Mouse (Mus musculus) neural tube, embryonic 15.5 days (tissue): Measurements from ENCODE around the gene Mt4. TPM values are rescaled to one million over a fixed set of nuclear protein-coding genes. Genes with fewer than 3 reads are reported as not detected.

Experiments used
- ATAC-seq: fragments of 200-750 bp; cut with Nextera tagmentation; 2 replicates; pipeline ENCODE4 v1.8.0; 2017; ENCODE audit warnings: mild to moderate bottlenecking, moderate TSS enrichment, moderate library complexity; ENCODE audit not compliant: low FRiP score
- H3K27ac ChIP-seq: fragments of 300-500 bp; sonication (generic); replicated peaks from 2 replicates; pipeline ENCODE4 v1.5.1; 2015; ENCODE audit warnings: mild to moderate bottlenecking, inconsistent platforms
- H3K27me3 ChIP-seq: fragments of 300-500 bp; sonication (generic); replicated peaks from 2 replicates; pipeline ENCODE4 v1.6.1; 2015; ENCODE audit warnings: inconsistent platforms
- H3K36me3 ChIP-seq: fragments of 300-500 bp; sonication (generic); 2 replicates; pipeline ENCODE4 v1.6.1; 2015; ENCODE audit warnings: inconsistent platforms
- H3K4me1 ChIP-seq: fragments of 300-500 bp; sonication (generic); 2 replicates; pipeline ENCODE4 v1.6.1; 2015; ENCODE audit warnings: inconsistent platforms
- H3K4me2 ChIP-seq: fragments of 300-500 bp; sonication (generic); 2 replicates; pipeline ENCODE4 v1.6.1; 2015; ENCODE audit warnings: inconsistent platforms, mild to moderate bottlenecking, moderate library complexity
- H3K4me3 ChIP-seq: fragments of 300-500 bp; sonication (generic); replicated peaks from 2 replicates; pipeline ENCODE4 v1.5.1; 2015; ENCODE audit warnings: mild to moderate bottlenecking, inconsistent platforms
- H3K9ac ChIP-seq: fragments of 300-500 bp; sonication (generic); replicated peaks from 2 replicates; pipeline ENCODE4 v1.6.1; 2015; ENCODE audit warnings: mild to moderate bottlenecking, inconsistent platforms
- H3K9me3 ChIP-seq: fragments of 300-500 bp; sonication (generic); replicated peaks from 2 replicates; pipeline ENCODE4 v1.6.1; 2016; ENCODE audit warnings: inconsistent platforms
- WGBS: fragments of 180-500 bp; shearing (Covaris S2); methylation state at CpG from one replicate; pipeline ENCODE4 v1.1.7; 2015; ENCODE audit warnings: mixed read lengths; 5-methylcytosine and 5-hydroxymethylcytosine counted together
- polyA plus RNA-seq: library from polyadenylated mRNA; unstranded; fragments of >200 nt; fragmentation: Nextera tagmentation; extraction: Ambion mirVana; gene quantifications from 2 replicates; pipeline ENCODE4 v1.2.1, GENCODE M21; 2015

The Mt4 gene
- polyA plus RNA-seq, 1 experiment from 2014 or later: not detected

GRCm38 (mm10) chr8:94172075-94172808 is 35.2 kb downstream of the Mt4 start, which contains the start of gene Mt2:
Gene Mt2 (plus strand): TSS chr8:94172664.
- peaks cover 22% of the 10 kb centered on the region for H3K4me1 ChIP-seq
- H3K9me3 ChIP-seq: no peaks in the 10 kb centered on the region
- H3K36me3 ChIP-seq: no peaks in the 10 kb centered on the region
- 0 out of 2 replicates have a peak within 1 kb of the TSS, but pooled peaks have one; percentile 13 for H3K27ac ChIP-seq
- peak; percentile 72 for ATAC-seq
- H3K4me3 ChIP-seq: peak within 1 kb of the TSS; percentile 45
- peak within 1 kb of the TSS; percentile 90 for H3K4me2 ChIP-seq
- H3K27me3 ChIP-seq: peaks cover 78% of the 10 kb centered on the region
- H3K9ac ChIP-seq: peak within 1 kb of the TSS; percentile 47
- WGBS: under 1% methylated on average over 55 of the region's 56 CpGs

- Histone ChIP-seq H3K4me3 (peak overlapping the region; percentile 45), H3K27me3 (peaks cover 86% of the 10 kb centered on the region), H3K9ac (peak overlapping the region; percentile 47), H3K36me3 (no peaks in the 10 kb centered on the region), H3K4me2 (peak overlapping the region; percentile 90), H3K27ac (0 out of 2 replicates have a peak overlapping the region, but pooled peaks have one; percentile 13), H3K9me3 (no peaks in the 10 kb centered on the region), H3K4me1 (peaks cover 22% of the 10 kb centered on the region)
- no peak for ATAC-seq
- 2% methylated on average over 39 of the region's 39 CpGs for WGBS
Observed at GRCm38 (mm10) chr8:94172809-94173732, 36.1 kb downstream of the Mt4 start.

DNA sequence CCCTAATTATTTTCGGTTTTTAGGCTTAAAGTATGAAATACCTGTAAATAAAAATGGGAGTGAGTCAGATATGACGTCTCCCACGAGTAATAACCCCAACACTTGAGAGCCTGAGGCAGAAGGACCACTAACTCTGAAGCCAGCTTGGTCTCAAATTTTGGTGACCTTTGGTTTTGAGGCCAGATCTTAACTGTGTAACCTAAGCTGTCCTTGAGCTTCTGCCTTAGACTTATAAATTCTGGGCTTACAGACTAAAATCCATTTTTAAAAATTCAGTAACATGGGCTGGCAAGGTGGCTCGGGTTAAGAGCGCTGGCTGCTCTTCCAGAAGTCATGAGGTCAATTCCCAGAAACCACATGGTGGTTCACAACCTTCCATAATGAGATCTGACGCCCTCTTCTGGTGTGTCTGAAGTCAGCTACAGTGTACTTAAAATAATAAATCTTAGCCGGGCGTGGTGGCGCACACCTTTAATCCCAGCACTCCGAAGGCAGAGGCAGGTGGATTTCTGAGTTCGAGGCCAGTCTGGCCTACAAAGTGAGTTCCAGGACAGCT is 36.9 kb downstream of the Mt4 start:
- Histone ChIP-seq H3K27ac (no peak overlapping the region), H3K4me1 (peaks cover 27% of the 10 kb centered on the region), H3K9me3 (no peaks in the 10 kb centered on the region), H3K27me3 (peaks cover 94% of the 10 kb centered on the region), H3K4me3 (no peak overlapping the region), H3K36me3 (no peaks in the 10 kb centered on the region), H3K4me2 (no peak overlapping the region), H3K9ac (no peak overlapping the region)
- 49% methylated on average over 11 of the region's 11 CpGs for WGBS
- no peak for ATAC-seq

- WGBS: 19% methylated on average over 7 of the region's 7 CpGs
- H3K27ac ChIP-seq: no peak overlapping the region
- no peak overlapping the region for H3K9ac ChIP-seq
- H3K27me3 ChIP-seq: peaks cover 96% of the 10 kb centered on the region
- ATAC-seq: no peak
- H3K9me3 ChIP-seq: no peaks in the 10 kb centered on the region
- peaks cover 35% of the 10 kb centered on the region for H3K4me1 ChIP-seq
- H3K36me3 ChIP-seq: no peaks in the 10 kb centered on the region
- no peak overlapping the region for H3K4me2 ChIP-seq
- H3K4me3 ChIP-seq: no peak overlapping the region
Observed at GRCm38 (mm10) chr8:94174619-94175213, 37.7 kb downstream of the Mt4 start.

GRCm38 (mm10) chr8:94177716-94178390 is 40.9 kb downstream of the Mt4 start:
- Histone ChIP-seq H3K27me3 (peaks cover 93% of the 10 kb centered on the region), H3K9ac (no peak overlapping the region), H3K4me2 (no peak overlapping the region), H3K27ac (no peak overlapping the region), H3K4me3 (no peak overlapping the region), H3K4me1 (peaks cover 26% of the 10 kb centered on the region), H3K9me3 (no peaks in the 10 kb centered on the region), H3K36me3 (no peaks in the 10 kb centered on the region)
- 62% methylated on average over 7 of the region's 7 CpGs for WGBS
- ATAC-seq: no peak

DNA sequence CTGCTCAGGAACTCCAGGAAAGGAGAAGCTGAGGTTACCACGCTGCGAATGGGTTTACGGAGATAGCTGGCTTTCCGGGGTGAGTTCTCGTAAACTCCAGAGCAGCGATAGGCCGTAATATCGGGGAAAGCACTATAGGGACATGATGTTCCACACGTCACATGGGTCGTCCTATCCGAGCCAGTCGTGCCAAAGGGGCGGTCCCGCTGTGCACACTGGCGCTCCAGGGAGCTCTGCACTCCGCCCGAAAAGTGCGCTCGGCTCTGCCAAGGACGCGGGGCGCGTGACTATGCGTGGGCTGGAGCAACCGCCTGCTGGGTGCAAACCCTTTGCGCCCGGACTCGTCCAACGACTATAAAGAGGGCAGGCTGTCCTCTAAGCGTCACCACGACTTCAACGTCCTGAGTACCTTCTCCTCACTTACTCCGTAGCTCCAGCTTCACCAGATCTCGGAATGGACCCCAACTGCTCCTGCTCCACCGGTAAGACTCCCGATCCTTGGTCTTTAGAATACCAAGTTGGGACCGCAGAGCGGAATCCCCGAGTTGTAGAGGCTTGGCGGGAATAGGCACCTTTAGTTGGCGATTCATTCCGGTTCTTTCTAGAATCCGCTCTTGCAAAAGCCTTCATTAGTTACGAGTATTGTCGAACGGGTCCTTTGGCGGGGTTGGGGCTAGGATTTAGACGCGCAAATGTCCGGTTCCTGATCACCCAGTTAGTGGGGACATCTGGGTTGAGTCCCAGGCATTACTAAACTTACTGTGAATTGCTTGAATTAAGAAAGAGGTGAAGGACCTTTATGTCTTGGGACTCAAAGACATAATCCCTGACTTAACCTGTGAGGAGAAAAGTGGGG is 42.1 kb downstream of the Mt4 start, which contains the start of gene Mt1:
Gene Mt1, plus strand, starts transcription at position 226 of the 856 bp plus-strand sequence.
- peaks cover 93% of the 10 kb centered on the region for H3K27me3 ChIP-seq
- H3K4me1 ChIP-seq: peaks cover 30% of the 10 kb centered on the region
- no peak within 1 kb of the TSS; the same call in 1 of the 2 replicates for H3K27ac ChIP-seq
- H3K9ac ChIP-seq: peak within 1 kb of the TSS; percentile 33
- ATAC-seq: peak; percentile 91
- H3K9me3 ChIP-seq: no peaks in the 10 kb centered on the region
- peak within 1 kb of the TSS; percentile 38 for H3K4me3 ChIP-seq
- no peaks in the 10 kb centered on the region for H3K36me3 ChIP-seq
- peak within 1 kb of the TSS; percentile 83 for H3K4me2 ChIP-seq
- 1% methylated on average over 50 of the region's 50 CpGs for WGBS

DNA sequence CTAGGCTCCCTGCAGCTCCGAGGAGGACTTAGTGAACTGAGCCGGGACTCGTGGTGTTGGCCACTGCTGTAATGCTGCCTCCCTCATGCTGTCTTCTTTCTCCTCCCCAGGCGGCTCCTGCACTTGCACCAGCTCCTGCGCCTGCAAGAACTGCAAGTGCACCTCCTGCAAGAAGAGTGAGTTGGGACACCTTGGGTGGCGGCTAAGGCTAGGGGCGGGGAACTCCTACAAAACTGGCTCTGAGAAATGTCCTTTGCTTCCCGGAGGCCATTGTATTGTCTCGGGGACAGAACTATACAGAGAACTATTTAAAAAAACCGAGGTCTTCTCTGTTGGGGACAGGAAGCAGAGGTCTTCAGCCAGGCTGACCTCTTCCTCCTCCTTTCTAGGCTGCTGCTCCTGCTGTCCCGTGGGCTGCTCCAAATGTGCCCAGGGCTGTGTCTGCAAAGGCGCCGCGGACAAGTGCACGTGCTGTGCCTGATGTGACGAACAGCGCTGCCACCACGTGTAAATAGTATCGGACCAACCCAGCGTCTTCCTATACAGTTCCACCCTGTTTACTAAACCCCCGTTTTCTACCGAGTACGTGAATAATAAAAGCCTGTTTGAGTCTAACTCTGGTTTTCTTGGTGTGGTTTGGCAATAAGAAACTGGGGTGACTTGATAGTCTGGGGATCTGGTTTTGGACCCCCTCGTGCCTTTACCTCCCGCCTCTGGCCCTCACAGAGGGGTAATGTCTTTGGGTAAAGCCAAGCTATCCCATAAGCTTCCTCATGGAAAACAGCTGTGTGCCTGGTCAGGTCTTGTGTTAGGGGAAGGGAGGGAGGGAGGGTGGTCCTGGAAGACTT is 42.9 kb downstream of the Mt4 start:
- no peak for ATAC-seq
- Histone ChIP-seq H3K4me2 (peak overlapping the region; percentile 83), H3K4me1 (peaks cover 30% of the 10 kb centered on the region), H3K36me3 (no peaks in the 10 kb centered on the region), H3K9me3 (no peaks in the 10 kb centered on the region), H3K27ac (no peak overlapping the region), H3K4me3 (peak overlapping the region; percentile 38), H3K9ac (0 out of 2 replicates have a peak overlapping the region, but pooled peaks have one; percentile 11), H3K27me3 (peaks cover 92% of the 10 kb centered on the region)
- 4% methylated on average over 25 of the region's 25 CpGs for WGBS

DNA sequence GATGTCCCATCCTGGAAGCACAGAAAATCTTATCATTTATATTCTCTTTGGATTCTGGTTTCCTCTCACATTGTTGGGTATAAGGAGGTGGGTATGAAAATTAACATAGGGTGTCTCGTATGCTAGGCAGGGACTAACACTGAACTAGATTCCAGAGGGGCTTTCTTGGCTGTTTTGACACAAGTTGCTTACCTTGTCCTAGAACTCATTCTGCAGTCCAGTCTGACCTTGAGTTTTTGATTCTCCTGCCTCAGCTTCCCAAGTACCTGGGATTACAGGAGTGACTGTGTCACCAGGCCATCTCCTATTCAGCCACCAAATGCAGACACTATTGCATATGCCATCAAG is 43.5 kb downstream of the Mt4 start:
- Histone ChIP-seq H3K36me3 (no peaks in the 10 kb centered on the region), H3K9ac (no peak overlapping the region), H3K4me1 (peaks cover 30% of the 10 kb centered on the region), H3K4me3 (no peak overlapping the region), H3K9me3 (no peaks in the 10 kb centered on the region), H3K27ac (no peak overlapping the region), H3K4me2 (peak overlapping the region; percentile 83), H3K27me3 (peaks cover 90% of the 10 kb centered on the region)
- ATAC-seq: no peak
- WGBS: 79% methylated on average over 1 of the region's 1 CpGs

DNA sequence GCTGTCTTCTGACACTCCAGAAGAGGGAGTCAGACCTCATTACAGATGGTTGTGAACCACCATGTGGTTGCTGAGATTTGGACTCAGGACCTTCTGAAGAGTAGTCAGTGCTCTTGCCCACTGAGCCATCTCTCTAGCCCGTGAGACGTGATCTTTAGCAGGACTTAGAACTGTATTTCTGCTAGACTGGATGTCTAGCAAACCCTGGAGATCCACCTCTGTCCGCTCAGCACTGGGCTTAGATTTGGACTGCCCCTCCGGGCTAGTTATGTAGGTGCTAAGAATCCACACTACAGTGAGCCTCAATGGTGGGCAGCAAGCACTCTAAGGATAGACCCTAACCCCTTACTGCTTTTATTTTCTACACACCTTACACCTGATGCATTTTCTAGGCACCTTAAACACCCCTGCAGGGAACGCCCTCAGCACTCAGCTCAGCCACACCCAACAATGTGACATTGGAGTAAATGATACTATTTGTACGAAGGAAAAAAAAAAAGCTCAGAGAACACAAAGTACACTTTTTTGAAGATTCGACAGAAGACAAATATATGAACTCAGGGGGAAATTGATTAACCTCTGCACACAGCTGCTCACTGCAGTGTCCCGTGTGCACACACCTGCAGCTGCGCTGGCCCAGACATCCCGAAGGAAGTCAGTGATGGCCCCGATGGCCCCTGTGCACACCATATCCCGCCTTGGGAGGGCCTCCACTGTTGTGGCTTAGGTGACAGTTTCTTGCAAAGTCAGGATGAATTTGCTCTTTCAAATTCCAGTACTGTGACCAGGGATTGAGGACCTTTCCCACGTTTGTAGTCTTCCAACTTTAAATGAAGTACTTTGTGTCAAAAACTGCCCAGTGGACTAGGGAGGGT is 45.3 kb downstream of the Mt4 start:
- Histone ChIP-seq H3K27ac (no peak overlapping the region), H3K27me3 (peaks cover 90% of the 10 kb centered on the region), H3K9ac (0 out of 2 replicates have a peak overlapping the region, but pooled peaks have one; percentile 5), H3K4me2 (no peak overlapping the region), H3K36me3 (no peaks in the 10 kb centered on the region), H3K4me1 (peaks cover 40% of the 10 kb centered on the region), H3K4me3 (no peak overlapping the region), H3K9me3 (no peaks in the 10 kb centered on the region)
- WGBS: 66% methylated on average over 13 of the region's 13 CpGs
- no peak for ATAC-seq
